ENCODE assay signal across 7 mouse cellular contexts in genomic region chr6:90551251-90551650, GRCm38 (mm10). TPM values are rescaled to one million over a fixed set of nuclear protein-coding genes. Genes with fewer than 3 reads are reported as not detected.
A peak's percentile ranks its signal among the peaks of the same experiment; 100 is the strongest.
DNase-seq lines count a peak whose midpoint lies in the region; ATAC-seq and TF ChIP-seq lines count a peak whose summit lies in the region.

No protein-coding gene starts in this region.

- no peaks in the 10 kb centered on the region for H3K9me3 ChIP-seq in kidney, postnatal 0 days (replicated peaks; ENCODE audit: low read length)
- H3K9me3 ChIP-seq in embryonic facial prominence, embryonic 10.5 days: no peaks in the 10 kb centered on the region
- no peaks in the 10 kb centered on the region for H3K9me3 ChIP-seq in hindbrain, embryonic 15.5 days
- no peaks in the 10 kb centered on the region for H3K9me3 ChIP-seq in midbrain, embryonic 16.5 days (replicated peaks; ENCODE audit: control insufficient read depth, low read length, poor library complexity, severe bottlenecking)

- peak overlapping the region; percentile 24; the same call in 1 of the 2 replicates for H3K4me3 ChIP-seq in kidney, postnatal 0 days (replicated peaks; ENCODE audit: low read depth, low read length)
- 0 out of 2 replicates have a peak overlapping the region, but pooled peaks have one; percentile 52 for H3K4me3 ChIP-seq in embryonic facial prominence, embryonic 10.5 days
- H3K4me3 ChIP-seq in hindbrain, embryonic 15.5 days: peak overlapping the region; percentile 27
- peak overlapping the region; percentile 23 for H3K4me3 ChIP-seq in midbrain, embryonic 16.5 days (ENCODE audit: low read depth, low read length)

- peak overlapping the region; percentile 14; the same call in 1 of the 2 replicates for H3K9ac ChIP-seq in kidney, postnatal 0 days (ENCODE audit: low read depth, low read length)
- H3K9ac ChIP-seq in hindbrain, embryonic 15.5 days: peak overlapping the region; percentile 26; the same call in 1 of the 2 replicates
- H3K9ac ChIP-seq in midbrain, embryonic 16.5 days (ENCODE audit: low read depth, low read length): peak overlapping the region; percentile 30; the same call in 1 of the 2 replicates

- no peaks in the 10 kb centered on the region for H3K27me3 ChIP-seq in kidney, postnatal 0 days (ENCODE audit: insufficient read depth, low read length)
- peaks cover 24% of the 10 kb centered on the region for H3K27me3 ChIP-seq in embryonic facial prominence, embryonic 10.5 days (replicated peaks; ENCODE audit: low read depth, poor library complexity, severe bottlenecking)
- no peaks in the 10 kb centered on the region for H3K27me3 ChIP-seq in hindbrain, embryonic 15.5 days
- H3K27me3 ChIP-seq in midbrain, embryonic 16.5 days (ENCODE audit: control insufficient read depth, insufficient read depth, low read depth, low read length): no peaks in the 10 kb centered on the region

- no peaks in the 10 kb centered on the region for H3K36me3 ChIP-seq in kidney, postnatal 0 days (ENCODE audit: insufficient read depth, low read length)
- H3K36me3 ChIP-seq in embryonic facial prominence, embryonic 10.5 days (replicated peaks): no peaks in the 10 kb centered on the region
- H3K36me3 ChIP-seq in hindbrain, embryonic 15.5 days: no peaks in the 10 kb centered on the region
- H3K36me3 ChIP-seq in midbrain, embryonic 16.5 days (ENCODE audit: control insufficient read depth, insufficient read depth, low read length): no peaks in the 10 kb centered on the region

- TF ChIP-seq CTCF in kidney, postnatal 0 days (IDR thresholded peaks at IDR 0.05; ENCODE audit: low read depth): no peak

- no peak for DNase-seq in kidney, postnatal 0 days (ENCODE audit: low spot score)
- no peak for DNase-seq in kidney, postnatal 25 days
- DNase-seq in embryonic facial prominence, embryonic 10.5 days (ENCODE audit: low spot score): no peak
- no peak for DNase-seq in cerebellum, adult 8-10 months
- DNase-seq in left cerebral cortex, adult 9 months (ENCODE audit: low spot score in 2 of 2): no peak

- H3K4me2 ChIP-seq in kidney, postnatal 0 days (ENCODE audit: low read length): peak overlapping the region; percentile 46
- peak overlapping the region; percentile 42 for H3K4me2 ChIP-seq in hindbrain, embryonic 15.5 days
- peak overlapping the region; percentile 36 for H3K4me2 ChIP-seq in midbrain, embryonic 16.5 days (ENCODE audit: low read length)

- H3K4me1 ChIP-seq in kidney, postnatal 0 days (replicated peaks; ENCODE audit: insufficient read depth, low read length): no peaks in the 10 kb centered on the region
- H3K4me1 ChIP-seq in embryonic facial prominence, embryonic 10.5 days: peaks cover 19% of the 10 kb centered on the region
- 0 out of 2 replicates have a peak, but pooled peaks cover 4% of the 10 kb centered on the region for H3K4me1 ChIP-seq in hindbrain, embryonic 15.5 days (replicated peaks)
- H3K4me1 ChIP-seq in midbrain, embryonic 16.5 days (ENCODE audit: control insufficient read depth, insufficient read depth, low read length): no peaks in the 10 kb centered on the region

- ATAC-seq in kidney, postnatal 0 days (replicated peaks; ENCODE audit: low FRiP score, low read depth): no peak
- ATAC-seq in hindbrain, embryonic 15.5 days (ENCODE audit: low FRiP score, low read depth): no peak
- no peak for ATAC-seq in midbrain, embryonic 16.5 days

- peak overlapping the region; percentile 79 for H3K27ac ChIP-seq in kidney, postnatal 0 days
- H3K27ac ChIP-seq in embryonic facial prominence, embryonic 10.5 days (replicated peaks): no peak overlapping the region
- H3K27ac ChIP-seq in hindbrain, embryonic 15.5 days (replicated peaks): peak overlapping the region; percentile 25; the same call in 1 of the 2 replicates
- H3K27ac ChIP-seq in midbrain, embryonic 16.5 days (ENCODE audit: low read length): no peak overlapping the region

RNA-seq across cellular contexts. Expression of gene Slc41a3, which starts 53.3 kb away (rescaled TPM):
- polyA plus RNA-seq in kidney, postnatal 0 days (2015; fragmentation: Nextera tagmentation; extraction: Ambion mirVana): 5.6 and 6.3 TPM in 2 replicates
- 1.7 and 2.2 TPM in 2 replicates for polyA plus RNA-seq in embryonic facial prominence, embryonic 10.5 days (2016; fragmentation: Nextera tagmentation; extraction: Ambion mirVana)
- polyA plus RNA-seq in hindbrain, embryonic 15.5 days (2015; fragmentation: Nextera tagmentation; extraction: Ambion mirVana): 7.6 and 8.5 TPM in 2 replicates
- 5.8 and 8.1 TPM in 2 replicates for polyA plus RNA-seq in midbrain, embryonic 16.5 days (2015; fragmentation: Nextera tagmentation; extraction: Ambion mirVana)

Comparison
In these comparisons a context has a peak if more than half of its experiments do, and no peak if none do; other contexts are left out.
1. H3K27ac ChIP-seq: peak in kidney, postnatal 0 days (single experiment) and hindbrain, embryonic 15.5 days (single experiment); none in embryonic facial prominence, embryonic 10.5 days (single experiment) and midbrain, embryonic 16.5 days (single experiment).
2. Peak in every context shown above with its lines, with median percentiles within 50 percentile points of each other: H3K4me2 ChIP-seq, H3K4me3 ChIP-seq and H3K9ac ChIP-seq.